Mouse (Mus musculus): ENCODE measurements around the gene Agpat1.

Agpat1 gene

GRCm38 (mm10) chr17:34604061-34604508 lies at the start of gene Agpat1:
Agpat1 (plus strand) TSS chr17:34604262.
- CTCF ChIA-PET = interaction anchor here (2.1 kb wide), 1 partner anchor 16 kb away, joined by 4 read pairs; no protein-coding TSS in a partner anchor

- CTCF ChIA-PET = no interaction called here
These were observed 48.6 kb upstream of the Agpat1 start for GRCm38 (mm10) chr17:34555483-34555882.

GRCm38 (mm10) chr17:34556406-34556805 lies 47.7 kb upstream of the Agpat1 start:
- CTCF ChIA-PET = interaction anchor here (0.8 kb wide), 1 partner anchor 8 kb away, joined by 4 read pairs; the partner anchor contains the start of gene Notch4

- CTCF ChIA-PET = no interaction called here
These were observed 46.7 kb upstream of the Agpat1 start for GRCm38 (mm10) chr17:34557411-34557810.

- CTCF ChIA-PET = interaction anchor here (0.6 kb wide), 1 partner anchor 320 kb away, joined by 3 read pairs; no protein-coding TSS in a partner anchor
These were observed 44.9 kb upstream of the Agpat1 start for GRCm38 (mm10) chr17:34559116-34559515.

- CTCF ChIA-PET = no interaction called here
These were observed 44.2 kb upstream of the Agpat1 start for GRCm38 (mm10) chr17:34559895-34560294.

- CTCF ChIA-PET = interaction anchor here (0.6 kb wide), 2 partner anchors 71 to 319 kb away, joined by 3 to 8 read pairs; partner anchors contain the start of gene Zbtb12
These were observed 43.6 kb upstream of the Agpat1 start for GRCm38 (mm10) chr17:34560438-34560837.

- CTCF ChIA-PET = interaction anchor here (0.6 kb wide), 1 partner anchor 318 kb away, joined by 8 read pairs; the partner anchor contains the start of gene Zbtb12
These were observed 42.9 kb upstream of the Agpat1 start for GRCm38 (mm10) chr17:34561200-34561599.

- CTCF ChIA-PET = interaction anchor here (0.6 kb wide), 1 partner anchor 528 kb away, joined by 4 read pairs; no protein-coding TSS in a partner anchor
These were observed 41.5 kb upstream of the Agpat1 start for GRCm38 (mm10) chr17:34562595-34562994.

- CTCF ChIA-PET = no interaction called here
These were observed 40.7 kb upstream of the Agpat1 start for GRCm38 (mm10) chr17:34563354-34563753.

- CTCF ChIA-PET = interaction anchor here (1.1 kb wide), 1 partner anchor 8 kb away, joined by 4 read pairs; no protein-coding TSS in a partner anchor
These were observed 40.0 kb upstream of the Agpat1 start, which contains the start of gene Notch4 for GRCm38 (mm10) chr17:34564003-34564421. Notch4 (plus strand) TSS chr17:34564268.

- CTCF ChIA-PET = interaction anchor here (1.1 kb wide), 1 partner anchor 9 kb away, joined by 4 read pairs; no protein-coding TSS in a partner anchor
These were observed 39.3 kb upstream of the Agpat1 start for GRCm38 (mm10) chr17:34564796-34565195.

- CTCF ChIA-PET = no interaction called here
These were observed 36.8 kb upstream of the Agpat1 start for GRCm38 (mm10) chr17:34567311-34567710.

GRCm38 (mm10) chr17:34568421-34568820 lies 35.6 kb upstream of the Agpat1 start:
- CTCF ChIA-PET = no interaction called here

- CTCF ChIA-PET = no interaction called here
These were observed 34.1 kb upstream of the Agpat1 start for GRCm38 (mm10) chr17:34569919-34570318.

- CTCF ChIA-PET = interaction anchor here (1.2 kb wide), 1 partner anchor 41 kb away, joined by 6 read pairs; no protein-coding TSS in a partner anchor
These were observed 32.2 kb upstream of the Agpat1 start for GRCm38 (mm10) chr17:34571875-34572274.

GRCm38 (mm10) chr17:34572361-34572760 lies 31.7 kb upstream of the Agpat1 start:
- CTCF ChIA-PET = interaction anchor here (1.2 kb wide), 1 partner anchor 41 kb away, joined by 6 read pairs; no protein-coding TSS in a partner anchor

GRCm38 (mm10) chr17:34576577-34576976 lies 27.5 kb upstream of the Agpat1 start:
- CTCF ChIA-PET = no interaction called here

GRCm38 (mm10) chr17:34578070-34578469 lies 26.0 kb upstream of the Agpat1 start:
- CTCF ChIA-PET = no interaction called here

GRCm38 (mm10) chr17:34582528-34582927 lies 21.5 kb upstream of the Agpat1 start:
- CTCF ChIA-PET = no interaction called here

GRCm38 (mm10) chr17:34583397-34583796 lies 20.7 kb upstream of the Agpat1 start:
- CTCF ChIA-PET = no interaction called here

- CTCF ChIA-PET = no interaction called here
These were observed 20.2 kb upstream of the Agpat1 start for GRCm38 (mm10) chr17:34583819-34584218.

- CTCF ChIA-PET = interaction anchor here (0.6 kb wide), 1 partner anchor 645 kb away, joined by 3 read pairs; no protein-coding TSS in a partner anchor
These were observed 18.9 kb upstream of the Agpat1 start for GRCm38 (mm10) chr17:34585121-34585520.
